Mouse (Mus musculus) embryonic facial prominence, embryonic 15.5 days (tissue): ENCODE measurements around the gene Bpifb5. TPM values are rescaled to one million over a fixed set of nuclear protein-coding genes. Genes with fewer than 3 reads are reported as not detected.

Experiments used
- ATAC-seq: fragments of 200-750 bp; cut with Nextera tagmentation; 2 replicates; pipeline ENCODE4 v1.8.0; 2017; ENCODE audit warnings: low read depth, moderate TSS enrichment; ENCODE audit not compliant: insufficient number of reproducible peaks, low FRiP score, low TSS enrichment
- H3K27ac ChIP-seq: fragments of 300-500 bp; sonication (generic); replicated peaks from 2 replicates; pipeline ENCODE4 v1.5.1; 2015; ENCODE audit warnings: mild to moderate bottlenecking, inconsistent platforms
- H3K27me3 ChIP-seq: fragments of 300-500 bp; sonication (generic); 2 replicates; pipeline ENCODE4 v1.6.1; 2015; ENCODE audit warnings: inconsistent platforms
- H3K36me3 ChIP-seq: fragments of 300-500 bp; sonication (generic); 2 replicates; pipeline ENCODE4 v1.6.1; 2015; ENCODE audit warnings: mild to moderate bottlenecking, inconsistent platforms
- H3K4me1 ChIP-seq: fragments of 300-500 bp; sonication (generic); 2 replicates; pipeline ENCODE4 v1.6.1; 2015; ENCODE audit warnings: inconsistent platforms
- H3K4me2 ChIP-seq: fragments of 300-500 bp; sonication (generic); replicated peaks from 2 replicates; pipeline ENCODE4 v1.6.1; 2015; ENCODE audit warnings: mild to moderate bottlenecking, inconsistent platforms
- H3K4me3 ChIP-seq: fragments of 300-500 bp; sonication (generic); replicated peaks from 2 replicates; pipeline ENCODE4 v1.5.1; 2015; ENCODE audit warnings: mild to moderate bottlenecking, inconsistent platforms
- H3K9ac ChIP-seq: fragments of 300-500 bp; sonication (generic); 2 replicates; pipeline ENCODE4 v1.6.1; 2015; ENCODE audit warnings: inconsistent platforms
- H3K9me3 ChIP-seq: fragments of 300-500 bp; sonication (generic); replicated peaks from 2 replicates; pipeline ENCODE4 v1.6.1; 2016; ENCODE audit warnings: inconsistent platforms
- WGBS: fragments of 180-500 bp; shearing (Covaris S2); methylation state at CpG from one replicate; pipeline ENCODE4 v1.1.7; 2015; 5-methylcytosine and 5-hydroxymethylcytosine counted together
- polyA plus RNA-seq: library from polyadenylated mRNA; unstranded; fragments of >200 nt; fragmentation: Nextera tagmentation; extraction: Ambion mirVana; gene quantifications from 2 replicates; pipeline ENCODE4 v1.2.1, GENCODE M21; 2015

Gene Bpifb5
- polyA plus RNA-seq, 1 experiment from 2014 or later: 1.2 TPM

DNA sequence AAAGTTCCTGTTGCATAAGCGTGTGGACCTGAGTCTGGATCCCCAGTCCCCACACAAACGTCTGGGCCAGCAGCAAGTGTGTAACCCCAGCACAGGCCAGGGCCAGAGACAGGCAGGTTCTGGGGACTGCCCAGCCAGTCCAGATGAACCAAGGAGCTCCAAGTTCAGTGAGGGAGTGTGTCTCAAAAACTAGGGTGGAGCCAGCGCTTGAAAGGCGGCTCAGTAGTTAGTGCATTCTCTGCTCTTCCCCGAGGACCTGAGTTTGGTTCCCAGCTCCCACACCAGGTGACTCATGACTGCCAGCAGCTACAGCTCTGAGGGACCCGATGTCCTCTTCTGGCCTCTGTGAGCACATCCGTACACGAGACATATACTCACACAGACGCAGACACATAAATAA, 26.5 kb upstream of the Bpifb5 start:
- H3K4me2 ChIP-seq: no peak overlapping the region
- no peak for ATAC-seq
- H3K9me3 ChIP-seq: no peaks in the 10 kb centered on the region
- no peaks in the 10 kb centered on the region for H3K27me3 ChIP-seq
- no peak overlapping the region for H3K4me3 ChIP-seq
- H3K4me1 ChIP-seq: no peaks in the 10 kb centered on the region
- 83% methylated on average over 9 of the region's 9 CpGs for WGBS
- no peak overlapping the region for H3K27ac ChIP-seq
- no peak overlapping the region for H3K9ac ChIP-seq
- no peaks in the 10 kb centered on the region for H3K36me3 ChIP-seq

GRCm38 (mm10) chr2:154204630-154205029, 18.9 kb upstream of the Bpifb5 start:
- Histone ChIP-seq H3K4me2 (no peak overlapping the region), H3K4me3 (no peak overlapping the region), H3K27ac (no peak overlapping the region), H3K9me3 (no peaks in the 10 kb centered on the region), H3K9ac (no peak overlapping the region), H3K27me3 (no peaks in the 10 kb centered on the region), H3K36me3 (no peaks in the 10 kb centered on the region), H3K4me1 (no peaks in the 10 kb centered on the region)
- 85% methylated on average over 4 of the region's 4 CpGs for WGBS
- no peak for ATAC-seq

- WGBS: 53% methylated on average over 7 of the region's 7 CpGs
- Histone ChIP-seq H3K4me2 (no peak overlapping the region), H3K4me1 (no peaks in the 10 kb centered on the region), H3K9ac (no peak overlapping the region), H3K36me3 (no peaks in the 10 kb centered on the region), H3K9me3 (no peaks in the 10 kb centered on the region), H3K27ac (no peak overlapping the region), H3K4me3 (no peak overlapping the region), H3K27me3 (no peaks in the 10 kb centered on the region)
- ATAC-seq: no peak
Measured at GRCm38 (mm10) chr2:154206908-154207307, 16.6 kb upstream of the Bpifb5 start.

DNA sequence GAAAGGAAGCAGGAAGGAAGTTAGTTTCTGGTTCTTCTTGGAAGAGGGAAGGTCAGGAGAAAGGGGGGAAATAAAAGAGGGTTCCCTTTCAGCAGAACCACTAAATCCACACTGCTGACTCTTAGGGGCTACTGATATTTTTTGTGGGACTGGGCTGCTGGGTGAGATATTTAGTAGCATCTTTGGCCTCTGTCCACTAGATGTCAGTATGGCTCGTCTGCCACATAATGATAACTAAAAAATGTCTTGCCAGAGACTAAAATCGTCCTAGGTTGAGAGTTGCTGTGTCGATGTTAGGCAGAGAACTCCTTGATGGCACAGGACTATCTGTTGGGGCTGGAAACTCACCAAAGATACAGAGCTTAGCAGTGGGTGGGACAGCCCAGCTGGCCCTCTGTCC, 14.4 kb upstream of the Bpifb5 start:
- H3K27me3 ChIP-seq: no peaks in the 10 kb centered on the region
- 12% methylated on average over 3 of the region's 3 CpGs for WGBS
- H3K4me2 ChIP-seq: no peak overlapping the region
- no peaks in the 10 kb centered on the region for H3K9me3 ChIP-seq
- no peak overlapping the region for H3K27ac ChIP-seq
- ATAC-seq: no peak
- H3K4me3 ChIP-seq: no peak overlapping the region
- no peaks in the 10 kb centered on the region for H3K4me1 ChIP-seq
- H3K9ac ChIP-seq: no peak overlapping the region
- H3K36me3 ChIP-seq: no peaks in the 10 kb centered on the region

GRCm38 (mm10) chr2:154211121-154211520, 12.4 kb upstream of the Bpifb5 start:
- Histone ChIP-seq H3K27ac (no peak overlapping the region), H3K4me1 (no peaks in the 10 kb centered on the region), H3K4me3 (no peak overlapping the region), H3K9me3 (no peaks in the 10 kb centered on the region), H3K4me2 (no peak overlapping the region), H3K9ac (no peak overlapping the region), H3K36me3 (no peaks in the 10 kb centered on the region), H3K27me3 (no peaks in the 10 kb centered on the region)
- 44% methylated on average over 1 of the region's 1 CpGs for WGBS
- no peak for ATAC-seq

GRCm38 (mm10) chr2:154211881-154212280, 11.7 kb upstream of the Bpifb5 start:
- Histone ChIP-seq H3K4me1 (no peaks in the 10 kb centered on the region), H3K27ac (no peak overlapping the region), H3K4me2 (no peak overlapping the region), H3K9ac (no peak overlapping the region), H3K27me3 (no peaks in the 10 kb centered on the region), H3K9me3 (no peaks in the 10 kb centered on the region), H3K36me3 (no peaks in the 10 kb centered on the region), H3K4me3 (no peak overlapping the region)
- no peak for ATAC-seq
- 80% methylated on average over 4 of the region's 4 CpGs for WGBS

DNA sequence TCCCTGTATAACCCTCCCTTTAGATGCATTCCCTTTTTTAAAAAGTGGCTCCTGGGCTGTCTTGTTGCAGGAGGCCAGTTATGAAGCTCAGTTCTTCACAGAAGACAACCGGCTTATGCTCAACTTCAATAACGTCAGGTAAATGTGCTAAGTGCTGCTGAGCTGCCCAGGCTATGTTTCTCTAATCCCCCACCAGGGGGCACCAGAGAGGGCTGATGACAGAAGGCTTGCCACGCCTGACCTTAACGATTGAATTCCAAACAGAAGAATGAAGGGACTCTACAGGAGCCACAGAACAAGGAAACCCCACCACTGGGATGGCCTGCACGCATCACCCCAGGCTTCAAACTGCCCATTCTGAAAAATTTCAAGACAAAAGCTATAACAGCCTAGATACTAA, 8.4 kb upstream of the Bpifb5 start:
- Histone ChIP-seq H3K36me3 (no peaks in the 10 kb centered on the region), H3K9ac (no peak overlapping the region), H3K27ac (no peak overlapping the region), H3K4me3 (no peak overlapping the region), H3K4me1 (no peaks in the 10 kb centered on the region), H3K27me3 (no peaks in the 10 kb centered on the region), H3K9me3 (no peaks in the 10 kb centered on the region), H3K4me2 (no peak overlapping the region)
- no peak for ATAC-seq
- 12% methylated on average over 5 of the region's 5 CpGs for WGBS

- 73% methylated on average over 5 of the region's 5 CpGs for WGBS
- no peak for ATAC-seq
- H3K9ac ChIP-seq: no peak overlapping the region
- H3K27ac ChIP-seq: no peak overlapping the region
- H3K27me3 ChIP-seq: no peaks in the 10 kb centered on the region
- no peak overlapping the region for H3K4me3 ChIP-seq
- peaks cover 16% of the 10 kb centered on the region for H3K4me1 ChIP-seq
- no peak overlapping the region for H3K4me2 ChIP-seq
- no peaks in the 10 kb centered on the region for H3K36me3 ChIP-seq
- no peaks in the 10 kb centered on the region for H3K9me3 ChIP-seq
Measured at GRCm38 (mm10) chr2:154219950-154220349, 3.6 kb upstream of the Bpifb5 start.

GRCm38 (mm10) chr2:154223917-154224273, 353 bp downstream of the Bpifb5 start:
- peaks cover 34% of the 10 kb centered on the region for H3K4me1 ChIP-seq
- 26% methylated on average over 2 of the region's 2 CpGs for WGBS
- no peak overlapping the region for H3K4me3 ChIP-seq
- H3K9ac ChIP-seq: no peak overlapping the region
- no peaks in the 10 kb centered on the region for H3K27me3 ChIP-seq
- no peaks in the 10 kb centered on the region for H3K36me3 ChIP-seq
- no peak overlapping the region; the same call in 1 of the 2 replicates for H3K4me2 ChIP-seq
- ATAC-seq: 0 out of 2 replicates have a peak, but pooled peaks have one; percentile 24
- no peaks in the 10 kb centered on the region for H3K9me3 ChIP-seq
- H3K27ac ChIP-seq: no peak overlapping the region

GRCm38 (mm10) chr2:154226991-154227390, 3.4 kb downstream of the Bpifb5 start:
- Histone ChIP-seq H3K27me3 (no peaks in the 10 kb centered on the region), H3K4me2 (no peak overlapping the region), H3K27ac (0 out of 2 replicates have a peak overlapping the region, but pooled peaks have one; percentile 7), H3K9me3 (no peaks in the 10 kb centered on the region), H3K4me1 (peaks cover 34% of the 10 kb centered on the region), H3K36me3 (no peaks in the 10 kb centered on the region), H3K4me3 (no peak overlapping the region), H3K9ac (no peak overlapping the region)
- 57% methylated on average over 4 of the region's 4 CpGs for WGBS
- no peak for ATAC-seq

- Histone ChIP-seq H3K4me2 (no peak overlapping the region), H3K36me3 (no peaks in the 10 kb centered on the region), H3K9ac (no peak overlapping the region), H3K27me3 (no peaks in the 10 kb centered on the region), H3K9me3 (no peaks in the 10 kb centered on the region), H3K27ac (no peak overlapping the region), H3K4me1 (peaks cover 30% of the 10 kb centered on the region), H3K4me3 (no peak overlapping the region)
- ATAC-seq: no peak
- 73% methylated on average over 5 of the region's 5 CpGs for WGBS
Measured at GRCm38 (mm10) chr2:154227830-154228229, 4.3 kb downstream of the Bpifb5 start.

- ATAC-seq: no peak
- Histone ChIP-seq H3K9me3 (no peaks in the 10 kb centered on the region), H3K4me3 (no peak overlapping the region), H3K36me3 (no peaks in the 10 kb centered on the region), H3K4me2 (no peak overlapping the region), H3K4me1 (peaks cover 1% of the 10 kb centered on the region; the same call in 1 of the 2 replicates), H3K27ac (no peak overlapping the region), H3K27me3 (no peaks in the 10 kb centered on the region), H3K9ac (no peak overlapping the region)
- 83% methylated on average over 6 of the region's 6 CpGs for WGBS
Measured at GRCm38 (mm10) chr2:154233426-154233825, 9.9 kb downstream of the Bpifb5 start.
